Mouse (Mus musculus) kidney, embryonic 14.5 days (tissue): ENCODE results near the gene Tmem39b. TPM values are rescaled to one million over a fixed set of nuclear protein-coding genes. Genes with fewer than 3 reads are reported as not detected.

Source experiments
- ATAC-seq: fragments of 200-750 bp; cut with Nextera tagmentation; 2 replicates; pipeline ENCODE4 v1.8.0; 2017; ENCODE audit warnings: moderate number of reproducible peaks, mild to moderate bottlenecking, moderate TSS enrichment, moderate library complexity; ENCODE audit not compliant: low FRiP score, low TSS enrichment
- H3K27ac ChIP-seq: fragments of 300-500 bp; sonication (generic); 2 replicates; pipeline ENCODE4 v1.5.1; 2014; ENCODE audit warnings: low read depth, mild to moderate bottlenecking, low read length, moderate library complexity, mixed read lengths
- H3K27me3 ChIP-seq: fragments of 300-500 bp; sonication (generic); 2 replicates; pipeline ENCODE4 v1.6.1; 2014; ENCODE audit warnings: mild to moderate bottlenecking, low read length; ENCODE audit not compliant: control insufficient read depth, insufficient read depth
- H3K36me3 ChIP-seq: fragments of 300-500 bp; sonication (generic); 2 replicates; pipeline ENCODE4 v1.6.1; 2014; ENCODE audit warnings: low read length, mixed read lengths; ENCODE audit not compliant: control insufficient read depth, insufficient read depth
- H3K4me1 ChIP-seq: fragments of 300-500 bp; sonication (generic); 2 replicates; pipeline ENCODE4 v1.6.1; 2014; ENCODE audit warnings: low read length, mixed read lengths; ENCODE audit not compliant: control insufficient read depth, insufficient read depth
- H3K4me2 ChIP-seq: fragments of 300-500 bp; sonication (generic); replicated peaks from 2 replicates; pipeline ENCODE4 v1.6.1; 2014; ENCODE audit warnings: low read depth, mild to moderate bottlenecking, low read length
- H3K4me3 ChIP-seq: fragments of 300-500 bp; sonication (generic); 2 replicates; pipeline ENCODE4 v1.5.1; 2014; ENCODE audit warnings: mild to moderate bottlenecking, low read length
- H3K9ac ChIP-seq: fragments of 300-500 bp; sonication (generic); 2 replicates; pipeline ENCODE4 v1.6.1; 2014; ENCODE audit warnings: low read depth, mild to moderate bottlenecking, low read length, moderate library complexity
- H3K9me3 ChIP-seq: fragments of 300-500 bp; sonication (generic); 2 replicates; pipeline ENCODE4 v1.6.1; 2016; ENCODE audit warnings: low read length; ENCODE audit not compliant: control insufficient read depth
- WGBS: fragments of 180-500 bp; shearing (Covaris S2); extraction: QIAGEN DNeasy Blood & Tissue Kit; methylation state at CpG from one replicate; pipeline ENCODE4 v1.1.7; 2014; 5-methylcytosine and 5-hydroxymethylcytosine counted together
- polyA plus RNA-seq: library from polyadenylated mRNA; unstranded; fragments of >200 nt; fragmentation: Nextera tagmentation; extraction: Ambion mirVana; gene quantifications from 2 replicates; pipeline ENCODE4 v1.2.1, GENCODE M21; 2014

The Tmem39b gene
- 27.2 and 49.0 TPM in 2 replicates for polyA plus RNA-seq

DNA sequence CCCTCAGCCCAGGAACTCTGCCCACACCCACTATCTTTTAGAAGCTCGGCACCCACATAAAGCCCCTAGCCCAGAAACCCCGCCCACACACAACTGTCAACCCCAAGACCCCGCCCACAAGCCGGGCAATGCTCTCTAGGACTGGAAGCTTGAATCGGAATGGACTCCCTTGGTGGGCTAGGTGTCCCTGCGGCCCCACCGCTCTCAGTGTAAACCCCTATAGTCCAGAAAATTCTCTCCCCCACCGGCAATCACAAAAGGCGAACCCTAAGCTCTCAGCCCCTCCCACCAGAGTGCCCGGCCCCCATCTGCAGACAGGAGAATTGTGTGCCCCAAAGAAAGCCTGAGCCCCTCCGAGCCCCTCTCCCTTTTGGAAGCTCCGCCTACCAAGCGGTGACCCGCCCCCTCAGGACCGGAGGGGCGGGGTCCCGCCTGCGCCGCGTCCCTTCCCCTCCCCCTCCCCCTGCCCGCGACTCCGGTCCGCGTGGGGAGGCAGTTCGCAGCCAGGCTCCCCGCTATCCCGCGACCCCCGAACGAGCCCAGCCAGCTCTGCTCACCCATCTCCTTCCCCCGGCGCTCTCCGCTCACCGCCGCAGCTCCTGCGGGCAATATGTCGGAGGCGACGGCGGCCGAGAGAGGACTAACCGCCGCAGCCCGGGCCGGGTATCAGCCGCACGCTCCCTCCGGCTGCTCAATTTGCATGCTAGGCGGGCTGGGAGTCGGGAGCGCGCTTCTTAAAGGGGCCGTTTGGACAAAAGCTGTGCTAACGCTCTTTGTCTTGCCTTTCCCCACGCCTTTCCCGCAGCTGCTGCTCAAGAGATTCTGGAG is at the start of gene Tmem39b:
Gene Tmem39b, minus strand, starts transcription at position 681 of the 828 bp plus-strand sequence.
- Histone ChIP-seq H3K9me3 (no peaks in the 10 kb centered on the region), H3K27ac (peak within 1 kb of the TSS; percentile 89), H3K36me3 (peaks cover 22% of the 10 kb centered on the region), H3K4me2 (peak within 1 kb of the TSS; percentile 72), H3K27me3 (no peaks in the 10 kb centered on the region), H3K9ac (peak within 1 kb of the TSS; percentile 79), H3K4me1 (peaks cover 8% of the 10 kb centered on the region; the same call in 1 of the 2 replicates), H3K4me3 (peak within 1 kb of the TSS; percentile 78)
- under 1% methylated on average over 46 of the region's 57 CpGs for WGBS
- peak; percentile 87 for ATAC-seq

GRCm38 (mm10) chr4:129746106-129746505 is 49.5 kb upstream of the Tmem39b start:
- ATAC-seq = no peak
- no peak overlapping the region for H3K27ac ChIP-seq
- H3K4me2 ChIP-seq = no peak overlapping the region
- WGBS = 50% methylated on average over 1 of the region's 1 CpGs
- no peak overlapping the region for H3K4me3 ChIP-seq
- H3K9me3 ChIP-seq = no peaks in the 10 kb centered on the region
- H3K27me3 ChIP-seq = no peaks in the 10 kb centered on the region
- no peak overlapping the region for H3K9ac ChIP-seq
- no peaks in the 10 kb centered on the region for H3K4me1 ChIP-seq
- no peaks in the 10 kb centered on the region for H3K36me3 ChIP-seq

- Histone ChIP-seq H3K36me3 (no peaks in the 10 kb centered on the region; the same call in 1 of the 2 replicates), H3K9me3 (no peaks in the 10 kb centered on the region), H3K27me3 (no peaks in the 10 kb centered on the region), H3K4me2 (peak overlapping the region; percentile 44), H3K4me3 (peak overlapping the region; percentile 100; the same call in 1 of the 2 replicates), H3K27ac (peak overlapping the region; percentile 98), H3K4me1 (peaks cover 6% of the 10 kb centered on the region; the same call in 1 of the 2 replicates), H3K9ac (peak overlapping the region; percentile 76; the same call in 1 of the 2 replicates)
- ATAC-seq = no peak
- WGBS = 35% methylated on average over 2 of the region's 2 CpGs
Observed at GRCm38 (mm10) chr4:129743494-129743893, 46.9 kb upstream of the Tmem39b start.

- H3K9me3 ChIP-seq = no peaks in the 10 kb centered on the region
- H3K4me2 ChIP-seq = peak overlapping the region; percentile 44
- peak overlapping the region; percentile 98 for H3K27ac ChIP-seq
- H3K9ac ChIP-seq = peak overlapping the region; percentile 76
- no peak for ATAC-seq
- H3K4me3 ChIP-seq = peak overlapping the region; percentile 100
- no peaks in the 10 kb centered on the region; the same call in 1 of the 2 replicates for H3K36me3 ChIP-seq
- no peaks in the 10 kb centered on the region for H3K27me3 ChIP-seq
- peaks cover 6% of the 10 kb centered on the region; the same call in 1 of the 2 replicates for H3K4me1 ChIP-seq
- WGBS = 10% methylated on average over 7 of the region's 7 CpGs
Observed at GRCm38 (mm10) chr4:129743010-129743390, 46.4 kb upstream of the Tmem39b start.

- Histone ChIP-seq H3K4me1 (peaks cover 6% of the 10 kb centered on the region; the same call in 1 of the 2 replicates), H3K27me3 (no peaks in the 10 kb centered on the region), H3K4me2 (peak within 1 kb of the TSS; percentile 73), H3K27ac (peak within 1 kb of the TSS; percentile 98), H3K36me3 (no peaks in the 10 kb centered on the region; the same call in 1 of the 2 replicates), H3K9me3 (no peaks in the 10 kb centered on the region), H3K9ac (peak within 1 kb of the TSS; percentile 100), H3K4me3 (peak within 1 kb of the TSS; percentile 100)
- ATAC-seq = peak; percentile 93
- under 1% methylated on average over 72 of the region's 76 CpGs for WGBS
Observed at GRCm38 (mm10) chr4:129742232-129743009, 45.8 kb upstream of the Tmem39b start, which contains the start of gene Khdrbs1. TSS of gene Khdrbs1 (minus strand) at chr4:129742303.

GRCm38 (mm10) chr4:129741974-129742231 is 45.3 kb upstream of the Tmem39b start:
- Histone ChIP-seq H3K9ac (peak overlapping the region; percentile 100), H3K9me3 (no peaks in the 10 kb centered on the region), H3K4me3 (peak overlapping the region; percentile 100), H3K36me3 (no peaks in the 10 kb centered on the region; the same call in 1 of the 2 replicates), H3K4me1 (peaks cover 10% of the 10 kb centered on the region; the same call in 1 of the 2 replicates), H3K27me3 (no peaks in the 10 kb centered on the region), H3K27ac (peak overlapping the region; percentile 98), H3K4me2 (peak overlapping the region; percentile 73)
- 1% methylated on average over 33 of the region's 34 CpGs for WGBS
- peak; percentile 58 for ATAC-seq

- peak; percentile 3; the same call in 1 of the 2 replicates for ATAC-seq
- H3K9me3 ChIP-seq = no peaks in the 10 kb centered on the region
- H3K27ac ChIP-seq = peak overlapping the region; percentile 98
- peak overlapping the region; percentile 100 for H3K4me3 ChIP-seq
- no peaks in the 10 kb centered on the region for H3K27me3 ChIP-seq
- H3K9ac ChIP-seq = peak overlapping the region; percentile 100
- H3K4me1 ChIP-seq = peaks cover 10% of the 10 kb centered on the region; the same call in 1 of the 2 replicates
- H3K36me3 ChIP-seq = no peaks in the 10 kb centered on the region; the same call in 1 of the 2 replicates
- whole genome bisulfite sequencing = under 1% methylated on average over 62 of the region's 62 CpGs
- H3K4me2 ChIP-seq = peak overlapping the region; percentile 73
Observed at GRCm38 (mm10) chr4:129741251-129741973, 44.8 kb upstream of the Tmem39b start.

GRCm38 (mm10) chr4:129739111-129739645 is 42.5 kb upstream of the Tmem39b start:
- H3K9ac ChIP-seq = no peak overlapping the region
- H3K4me2 ChIP-seq = peak overlapping the region; percentile 73
- peaks cover 10% of the 10 kb centered on the region; the same call in 1 of the 2 replicates for H3K4me1 ChIP-seq
- H3K27ac ChIP-seq = no peak overlapping the region
- ATAC-seq = no peak
- H3K9me3 ChIP-seq = no peaks in the 10 kb centered on the region
- no peak overlapping the region; the same call in 1 of the 2 replicates for H3K4me3 ChIP-seq
- H3K36me3 ChIP-seq = no peaks in the 10 kb centered on the region; the same call in 1 of the 2 replicates
- WGBS = 71% methylated on average over 4 of the region's 4 CpGs
- no peaks in the 10 kb centered on the region for H3K27me3 ChIP-seq
